24 mouse cellular contexts compared by ENCODE assay signal in genomic region chr14:48211526-48211925, GRCm38 (mm10).
"Had no signal": no experiment of that assay in that cellular context is flagged by ENCODE, and none has a peak within 500 bp of the region (broad histone marks: within the 10 kb centered on the region; RNA-seq: fewer than 3 reads in every experiment).

No protein-coding gene starts in this region.

- ATAC-seq: forebrain, postnatal 0 days; hindbrain, postnatal 0 days; intestine, embryonic 16.5 days; liver, embryonic 12.5 days had no signal

- H3K4me2 ChIP-seq: heart, embryonic 11.5 days; heart, embryonic 13.5 days; heart, embryonic 15.5 days; hindbrain, embryonic 13.5 days; hindbrain, embryonic 15.5 days; limb, embryonic 13.5 days; limb, embryonic 15.5 days; liver, embryonic 12.5 days had no signal

- DNase-seq: forebrain, postnatal 0 days; gastrocnemius, postnatal 14 days; gastrocnemius, postnatal 36 days; heart, adult 11 months; heart, adult 2 months; heart, postnatal 14 days; heart, postnatal 36 days; kidney, adult 11 months; kidney, postnatal 10 days; kidney, postnatal 36 days; layer of hippocampus, adult 9-11 months; layer of hippocampus, postnatal 36 days; left cerebral cortex, postnatal 4 days had no signal

- H3K9me3 ChIP-seq: heart, embryonic 13.5 days; heart, embryonic 15.5 days; hindbrain, embryonic 13.5 days; hindbrain, embryonic 15.5 days; limb, embryonic 13.5 days; limb, embryonic 15.5 days; liver, embryonic 12.5 days had no signal

- H3K27ac ChIP-seq: heart, adult 2 months; heart, embryonic 13.5 days; heart, embryonic 15.5 days; hindbrain, embryonic 13.5 days; hindbrain, embryonic 15.5 days; hindbrain, postnatal 0 days; limb, embryonic 13.5 days; limb, embryonic 15.5 days; liver, embryonic 12.5 days; liver, embryonic 14.5 days had no signal

- H3K36me3 ChIP-seq: heart, embryonic 13.5 days; heart, embryonic 15.5 days; hindbrain, embryonic 13.5 days; hindbrain, embryonic 15.5 days; limb, embryonic 13.5 days; limb, embryonic 15.5 days; liver, embryonic 12.5 days had no signal

- H3K9ac ChIP-seq: forebrain, postnatal 0 days; heart, embryonic 13.5 days; heart, embryonic 15.5 days; hindbrain, embryonic 13.5 days; hindbrain, embryonic 15.5 days; limb, embryonic 13.5 days; limb, embryonic 15.5 days; liver, embryonic 12.5 days; liver, embryonic 14.5 days had no signal

- H3K27me3 ChIP-seq: heart, embryonic 15.5 days; hindbrain, embryonic 13.5 days; hindbrain, embryonic 15.5 days; limb, embryonic 13.5 days; limb, embryonic 15.5 days; liver, embryonic 12.5 days had no signal

- H3K4me3 ChIP-seq: heart, adult 2 months; heart, embryonic 13.5 days; heart, embryonic 15.5 days; hindbrain, embryonic 13.5 days; hindbrain, embryonic 15.5 days; limb, embryonic 13.5 days; limb, embryonic 15.5 days; liver, embryonic 12.5 days had no signal
